Mouse (Mus musculus): ENCODE data around the gene Lrpprc. TPM values are rescaled to one million over a fixed set of nuclear protein-coding genes. Genes with fewer than 3 reads are reported as not detected.

Lrpprc gene
- polyA plus RNA-seq, 2 experiments, result 23.7 to 31.8 TPM

DNA sequence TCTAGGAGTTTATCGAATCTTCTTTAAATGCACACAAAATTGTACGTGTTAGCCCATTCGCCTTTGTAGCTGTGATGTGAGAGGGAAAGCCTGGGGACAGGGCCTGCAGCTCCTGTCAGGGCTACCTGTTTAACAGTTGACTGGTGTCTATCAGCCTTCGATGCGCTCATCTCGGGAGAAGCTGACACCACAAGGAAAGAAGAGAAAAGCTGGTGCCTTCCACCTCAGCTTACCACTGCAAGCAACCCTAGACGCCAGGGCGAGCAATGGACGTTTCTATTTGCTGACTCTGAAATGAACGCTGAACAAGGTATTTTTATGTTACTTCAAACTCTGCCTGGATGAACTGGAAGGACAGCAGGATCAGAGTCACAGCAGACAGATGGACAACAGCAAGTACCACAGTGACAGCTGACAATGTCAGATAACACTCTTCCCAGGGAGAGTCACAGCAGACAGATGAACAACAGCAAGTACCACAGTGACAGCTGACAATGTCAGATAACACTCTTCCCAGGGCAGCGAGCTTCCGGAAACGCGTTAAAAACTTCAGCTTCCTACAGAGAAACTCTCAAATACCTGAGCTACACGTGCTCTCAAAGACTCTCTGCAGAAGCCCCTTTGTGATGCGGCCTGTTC lies 14.1 kb downstream of the Lrpprc start:
- Histone ChIP-seq H3K4me3 (ENCODE audit: insufficient read depth in 1 of 2, low read depth in 2 of 2, low read length in 2 of 2) (peak overlapping the region; percentile 40 to 58), H3K9ac (replicated peaks) (peak overlapping the region; percentile 77), H3K36me3 (replicated peaks; ENCODE audit: control insufficient read depth, insufficient read depth, low read depth) (peaks cover 18% of the 10 kb centered on the region), H3K4me2 (ENCODE audit: low read depth) (peak overlapping the region; percentile 88), H3K27me3 (ENCODE audit: control insufficient read depth, insufficient read depth, low read length) (no peaks in the 10 kb centered on the region), H3K4me1 (replicated peaks; ENCODE audit: control insufficient read depth in 2 of 2, insufficient read depth in 2 of 2, low read length in 1 of 2) (peaks cover 36 to 40% of the 10 kb centered on the region in 2 experiments), H3K9me3 (ENCODE audit: control insufficient read depth, low read length) (no peaks in the 10 kb centered on the region), H3K27ac (peak overlapping the region; percentile 98)
- ATAC-seq (ENCODE audit: insufficient read depth) (peak; percentile 99), DNase-seq (ENCODE audit: low read depth in 3 of 3, low spot score in 3 of 3) (peak; percentile 86 to 88 (median 86))
- WGBS (ENCODE audit: insufficient replicate concordance), result 17% methylated on average over 16 of the region's 16 CpGs
- no peak for TF ChIP-seq CTCF (IDR thresholded peaks at IDR 0.05; ENCODE audit: low read depth)
- peak; percentile 99 for TF ChIP-seq EP300 (IDR thresholded peaks at IDR 0.05; ENCODE audit: low read depth)

DNA sequence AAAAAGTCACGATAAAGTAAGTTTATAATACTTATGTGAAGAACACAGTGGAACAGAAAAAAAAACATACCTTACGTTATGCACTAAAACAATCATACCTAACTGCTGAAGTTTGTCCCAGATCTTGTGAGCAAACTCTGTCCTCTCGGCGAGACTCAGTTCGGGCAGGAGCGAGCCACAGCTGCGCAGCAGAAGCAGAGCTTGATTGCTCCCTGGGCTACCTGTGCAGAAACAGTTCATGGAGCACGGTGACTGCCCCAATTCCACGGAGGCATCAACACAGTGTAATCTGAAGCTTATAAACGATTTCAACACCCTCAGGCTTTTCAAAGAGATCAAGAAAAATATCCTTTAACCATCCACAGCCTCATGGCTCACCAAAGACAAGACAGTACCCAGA lies 15.3 kb downstream of the Lrpprc start:
- Histone ChIP-seq H3K9ac (replicated peaks) (0 out of 2 replicates have a peak overlapping the region, but pooled peaks have one; percentile 6), H3K9me3 (ENCODE audit: control insufficient read depth, low read length) (no peaks in the 10 kb centered on the region), H3K4me3 (ENCODE audit: insufficient read depth in 1 of 2, low read depth in 2 of 2, low read length in 2 of 2) (no peak overlapping the region), H3K36me3 (replicated peaks; ENCODE audit: control insufficient read depth, insufficient read depth, low read depth) (peaks cover 20% of the 10 kb centered on the region), H3K27ac (peak overlapping the region; percentile 98), H3K4me2 (ENCODE audit: low read depth) (peak overlapping the region; percentile 30), H3K27me3 (ENCODE audit: control insufficient read depth, insufficient read depth, low read length) (no peaks in the 10 kb centered on the region), H3K4me1 (replicated peaks; ENCODE audit: control insufficient read depth in 2 of 2, insufficient read depth in 2 of 2, low read length in 1 of 2) (peaks cover 36 to 40% of the 10 kb centered on the region in 2 experiments)
- TF ChIP-seq EP300 (IDR thresholded peaks at IDR 0.05; ENCODE audit: low read depth), result no peak
- no peak for TF ChIP-seq CTCF (IDR thresholded peaks at IDR 0.05; ENCODE audit: low read depth)
- WGBS (ENCODE audit: insufficient replicate concordance), result 89% methylated on average over 10 of the region's 10 CpGs
- no peak for ATAC-seq (ENCODE audit: insufficient read depth)
- DNase-seq (ENCODE audit: low read depth in 3 of 3, low spot score in 3 of 3), result no peak

DNA sequence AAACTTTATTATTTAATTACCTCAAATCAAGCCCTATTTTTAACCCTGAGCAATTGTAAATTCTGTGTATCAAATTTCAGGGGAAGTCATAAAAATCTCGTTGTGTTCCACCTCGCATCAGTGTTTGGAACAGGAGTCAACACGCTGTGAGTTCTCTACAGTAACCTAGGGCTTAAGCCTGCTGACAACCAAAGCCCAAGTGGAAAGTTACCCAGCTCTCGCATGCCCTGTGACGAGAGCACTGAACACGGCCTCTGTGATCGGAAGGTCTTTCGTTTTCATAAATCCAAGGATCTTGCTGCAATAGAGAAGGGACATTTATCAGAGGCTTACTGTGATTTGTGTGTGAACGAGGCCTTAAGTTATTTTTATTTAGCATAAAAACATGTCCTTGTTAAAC lies 18.7 kb downstream of the Lrpprc start:
- Histone ChIP-seq H3K9me3 (ENCODE audit: control insufficient read depth, low read length) (no peaks in the 10 kb centered on the region), H3K4me3 (ENCODE audit: insufficient read depth in 1 of 2, low read depth in 2 of 2, low read length in 2 of 2) (no peak overlapping the region), H3K4me1 (replicated peaks; ENCODE audit: control insufficient read depth in 2 of 2, insufficient read depth in 2 of 2, low read length in 1 of 2) (peaks cover 13 to 15% of the 10 kb centered on the region in 2 experiments), H3K36me3 (replicated peaks; ENCODE audit: control insufficient read depth, insufficient read depth, low read depth) (peaks cover 36% of the 10 kb centered on the region), H3K9ac (replicated peaks) (no peak overlapping the region), H3K27me3 (ENCODE audit: control insufficient read depth, insufficient read depth, low read length) (no peaks in the 10 kb centered on the region), H3K4me2 (ENCODE audit: low read depth) (no peak overlapping the region), H3K27ac (no peak overlapping the region)
- 89% methylated on average over 9 of the region's 9 CpGs for WGBS (ENCODE audit: insufficient replicate concordance)
- no peak for TF ChIP-seq EP300 (IDR thresholded peaks at IDR 0.05; ENCODE audit: low read depth)
- ATAC-seq (ENCODE audit: insufficient read depth), result no peak
- no peak for DNase-seq (ENCODE audit: low read depth in 3 of 3, low spot score in 3 of 3)

DNA sequence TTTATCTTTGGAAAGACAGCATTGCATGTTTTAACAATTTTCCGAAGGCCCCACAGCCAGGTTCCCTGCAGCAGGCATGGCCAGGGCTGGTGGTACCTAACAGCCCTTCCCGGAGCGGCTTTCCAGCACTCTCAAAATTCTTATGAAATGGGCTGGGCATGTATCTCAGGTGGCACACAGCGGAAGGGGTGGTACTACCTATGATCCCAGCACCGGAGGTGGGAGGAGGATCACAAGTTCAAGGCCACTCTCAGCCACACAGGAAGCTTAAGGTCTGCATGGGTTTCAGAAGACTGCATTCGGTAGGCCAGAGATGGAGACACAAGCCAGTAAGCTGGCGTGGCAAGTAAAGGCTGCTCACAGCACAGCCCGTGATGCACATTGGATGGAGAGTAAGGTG lies 31.6 kb downstream of the Lrpprc start:
- H3K4me1 ChIP-seq (replicated peaks; ENCODE audit: control insufficient read depth in 2 of 2, insufficient read depth in 2 of 2, low read length in 1 of 2), result no peaks in the 10 kb centered on the region
- TF ChIP-seq CTCF (IDR thresholded peaks at IDR 0.05; ENCODE audit: low read depth), result no peak
- no peak for TF ChIP-seq EP300 (IDR thresholded peaks at IDR 0.05; ENCODE audit: low read depth)
- 83% methylated on average over 8 of the region's 8 CpGs for WGBS (ENCODE audit: insufficient replicate concordance)
- H3K27ac ChIP-seq, result no peak overlapping the region
- H3K9me3 ChIP-seq (ENCODE audit: control insufficient read depth, low read length), result no peaks in the 10 kb centered on the region
- H3K36me3 ChIP-seq (replicated peaks; ENCODE audit: control insufficient read depth, insufficient read depth, low read depth), result peaks cover 8% of the 10 kb centered on the region
- H3K4me3 ChIP-seq (ENCODE audit: insufficient read depth in 1 of 2, low read depth in 2 of 2, low read length in 2 of 2), result no peak overlapping the region
- no peak overlapping the region for H3K4me2 ChIP-seq (ENCODE audit: low read depth)
- DNase-seq (ENCODE audit: low read depth in 3 of 3, low spot score in 3 of 3) (no peak), ATAC-seq (ENCODE audit: insufficient read depth) (no peak)
- no peaks in the 10 kb centered on the region for H3K27me3 ChIP-seq (ENCODE audit: control insufficient read depth, insufficient read depth, low read length)
- H3K9ac ChIP-seq (replicated peaks), result no peak overlapping the region

DNA sequence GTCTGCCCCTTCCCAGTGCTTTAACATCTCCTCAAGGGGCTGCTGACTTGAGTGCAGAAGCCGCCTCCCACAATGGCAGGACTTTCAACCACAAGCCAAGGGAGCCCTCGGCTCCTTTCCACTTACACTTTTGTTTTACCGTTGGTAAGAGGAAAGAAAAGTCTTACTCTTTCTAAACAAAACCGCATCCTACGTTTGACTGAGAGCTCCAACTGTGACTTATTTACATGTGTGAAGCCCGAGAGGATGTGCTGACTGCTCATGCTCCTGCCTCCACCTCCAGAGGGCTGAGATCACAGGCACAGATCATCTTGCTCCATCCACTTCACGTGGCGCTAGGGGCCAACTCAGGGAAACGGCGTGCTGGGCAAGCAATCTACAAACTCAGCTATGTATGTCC lies 32.2 kb downstream of the Lrpprc start:
- no peak for DNase-seq (ENCODE audit: low read depth in 3 of 3, low spot score in 3 of 3)
- H3K9ac ChIP-seq (replicated peaks), result no peak overlapping the region
- no peak overlapping the region for H3K27ac ChIP-seq
- no peaks in the 10 kb centered on the region for H3K4me1 ChIP-seq (replicated peaks; ENCODE audit: control insufficient read depth in 2 of 2, insufficient read depth in 2 of 2, low read length in 1 of 2)
- H3K4me3 ChIP-seq (ENCODE audit: insufficient read depth in 1 of 2, low read depth in 2 of 2, low read length in 2 of 2), result no peak overlapping the region
- H3K27me3 ChIP-seq (ENCODE audit: control insufficient read depth, insufficient read depth, low read length), result no peaks in the 10 kb centered on the region
- no peaks in the 10 kb centered on the region for H3K9me3 ChIP-seq (ENCODE audit: control insufficient read depth, low read length)
- H3K4me2 ChIP-seq (ENCODE audit: low read depth), result no peak overlapping the region
- H3K36me3 ChIP-seq (replicated peaks; ENCODE audit: control insufficient read depth, insufficient read depth, low read depth), result peaks cover 11% of the 10 kb centered on the region
- no peak for ATAC-seq (ENCODE audit: insufficient read depth)
- TF ChIP-seq EP300 (IDR thresholded peaks at IDR 0.05; ENCODE audit: low read depth) (no peak), CTCF (IDR thresholded peaks at IDR 0.05; ENCODE audit: low read depth) (no peak)
- 68% methylated on average over 10 of the region's 10 CpGs for WGBS (ENCODE audit: insufficient replicate concordance)
